13 mouse cellular contexts compared by ENCODE assay signal in genomic region chr3:144411051-144411542, GRCm38 (mm10).
A peak's percentile ranks its signal among the peaks of the same experiment; 100 is the strongest.
DNase-seq lines count a peak whose midpoint lies in the region; ATAC-seq and TF ChIP-seq lines count a peak whose summit lies in the region.
"Had no signal": no experiment of that assay in that cellular context is flagged by ENCODE, and none has a peak within 500 bp of the region (broad histone marks: within the 10 kb centered on the region; RNA-seq: fewer than 3 reads in every experiment).

No protein-coding gene starts in this region.

- TF ChIP-seq CTCF in lung, embryonic 14.5 days (IDR thresholded peaks at IDR 0.05; ENCODE audit: low read depth): no peak

- no peak overlapping the region for H3K4me3 ChIP-seq in lung, embryonic 14.5 days (ENCODE audit: low read depth, low read length)
- no peak overlapping the region for H3K4me3 ChIP-seq in embryonic facial prominence, embryonic 10.5 days
- H3K4me3 ChIP-seq in hindbrain, embryonic 13.5 days: no peak overlapping the region
- H3K4me3 ChIP-seq in myocyte: no peak overlapping the region
- no peak overlapping the region for H3K4me3 ChIP-seq in heart, embryonic 11.5 days (ENCODE audit: low read depth, low read length)

- H3ac ChIP-seq in myocyte (ENCODE audit: control insufficient read depth, insufficient read length): no peak overlapping the region

- H3K4me2 ChIP-seq in lung, embryonic 14.5 days: no peak overlapping the region
- H3K4me2 ChIP-seq in hindbrain, embryonic 13.5 days: no peak overlapping the region
- H3K4me2 ChIP-seq in myocyte (ENCODE audit: low read depth): peak overlapping the region; percentile 47
- H3K4me2 ChIP-seq in heart, embryonic 11.5 days: no peak overlapping the region

- H3K36me3 ChIP-seq in lung, embryonic 14.5 days (ENCODE audit: insufficient read depth): no peaks in the 10 kb centered on the region
- H3K36me3 ChIP-seq in embryonic facial prominence, embryonic 10.5 days (replicated peaks): no peaks in the 10 kb centered on the region
- no peaks in the 10 kb centered on the region for H3K36me3 ChIP-seq in hindbrain, embryonic 13.5 days
- H3K36me3 ChIP-seq in myocyte (ENCODE audit: control insufficient read depth, insufficient read depth): no peaks in the 10 kb centered on the region
- H3K36me3 ChIP-seq in heart, embryonic 11.5 days (ENCODE audit: control insufficient read depth, insufficient read depth, low read length): no peaks in the 10 kb centered on the region

- TF ChIP-seq POLR2A in myocyte (IDR thresholded peaks at IDR 0.05; ENCODE audit: insufficient read length, low read depth): no peak

- H3K27ac ChIP-seq in lung, embryonic 14.5 days (ENCODE audit: low read depth): no peak overlapping the region
- H3K27ac ChIP-seq in embryonic facial prominence, embryonic 10.5 days (replicated peaks): peak overlapping the region; percentile 65; the same call in 1 of the 2 replicates
- no peak overlapping the region for H3K27ac ChIP-seq in hindbrain, embryonic 13.5 days
- H3K27ac ChIP-seq in heart, embryonic 11.5 days (ENCODE audit: low read depth, low read length): no peak overlapping the region

- peak; percentile 12; the same call in 1 of the 2 replicates for ATAC-seq in lung, embryonic 14.5 days (ENCODE audit: insufficient read depth)
- peak; percentile 47 for ATAC-seq in hindbrain, embryonic 13.5 days (ENCODE audit: low FRiP score)
- ATAC-seq in heart, embryonic 11.5 days (replicated peaks; ENCODE audit: insufficient number of reproducible peaks, low FRiP score, low TSS enrichment): no peak

- no peaks in the 10 kb centered on the region for H3K27me3 ChIP-seq in lung, embryonic 14.5 days (ENCODE audit: insufficient read depth, low read length)
- H3K27me3 ChIP-seq in embryonic facial prominence, embryonic 10.5 days (replicated peaks; ENCODE audit: low read depth, poor library complexity, severe bottlenecking): 0 out of 2 replicates have a peak, but pooled peaks cover 3% of the 10 kb centered on the region
- H3K27me3 ChIP-seq in hindbrain, embryonic 13.5 days: no peaks in the 10 kb centered on the region
- H3K27me3 ChIP-seq in myocyte (ENCODE audit: control insufficient read depth, insufficient read depth, insufficient read length): no peaks in the 10 kb centered on the region
- H3K27me3 ChIP-seq in heart, embryonic 11.5 days (ENCODE audit: control insufficient read depth, insufficient read depth, low read length): no peaks in the 10 kb centered on the region

- H3K9me3 ChIP-seq in lung, embryonic 14.5 days (ENCODE audit: low read depth, low read length): no peaks in the 10 kb centered on the region
- H3K9me3 ChIP-seq in embryonic facial prominence, embryonic 10.5 days: 0 out of 2 replicates have a peak, but pooled peaks cover 5% of the 10 kb centered on the region
- H3K9me3 ChIP-seq in hindbrain, embryonic 13.5 days: peaks cover 4% of the 10 kb centered on the region; the same call in 1 of the 2 replicates
- H3K9me3 ChIP-seq in heart, embryonic 11.5 days (replicated peaks; ENCODE audit: control insufficient read depth, low read length): no peaks in the 10 kb centered on the region

- H3K79me2 ChIP-seq in myocyte (ENCODE audit: control insufficient read depth, insufficient read depth): no peaks in the 10 kb centered on the region

- peaks cover 3% of the 10 kb centered on the region; the same call in 1 of the 2 replicates for H3K4me1 ChIP-seq in lung, embryonic 14.5 days (ENCODE audit: insufficient read depth)
- peaks cover 33% of the 10 kb centered on the region for H3K4me1 ChIP-seq in embryonic facial prominence, embryonic 10.5 days
- peaks cover 21% of the 10 kb centered on the region for H3K4me1 ChIP-seq in hindbrain, embryonic 13.5 days (replicated peaks)
- H3K4me1 ChIP-seq in heart, embryonic 11.5 days (ENCODE audit: control insufficient read depth, insufficient read depth, low read length): peaks cover 7% of the 10 kb centered on the region; the same call in 1 of the 2 replicates

- WGBS in lung, embryonic 14.5 days: 22% methylated on average over 5 of the region's 5 CpGs
- 7% methylated on average over 5 of the region's 5 CpGs for WGBS in embryonic facial prominence, embryonic 10.5 days
- 1% methylated on average over 5 of the region's 5 CpGs for WGBS in hindbrain, embryonic 13.5 days
- WGBS in heart, embryonic 11.5 days (ENCODE audit: insufficient replicate concordance): 21% methylated on average over 5 of the region's 5 CpGs

- peak; percentile 19 for DNase-seq in lung, embryonic 14.5 days
- DNase-seq in lung, postnatal 4 days: no peak
- peak; percentile 43 for DNase-seq in embryonic facial prominence, embryonic 10.5 days (ENCODE audit: low spot score)
- no peak for DNase-seq in natural killer cell, adult 2 months (ENCODE audit: low spot score in 2 of 2)
- no peak for DNase-seq in thymus, postnatal 14 days
- DNase-seq: adrenal gland, postnatal 25 days; cerebellum, postnatal 25 days; gastrocnemius, postnatal 10 days; heart, postnatal 4 days; right cerebral cortex, adult 18-20 months had no signal

- H3K9ac ChIP-seq in lung, embryonic 14.5 days: no peak overlapping the region
- no peak overlapping the region for H3K9ac ChIP-seq in hindbrain, embryonic 13.5 days
- no peak overlapping the region for H3K9ac ChIP-seq in heart, embryonic 11.5 days (ENCODE audit: low read depth, low read length)

TF ChIP-seq in myocyte, 11 proteins besides CTCF, POLR2A, EP300 and RAD21:
- no peak for TF ChIP-seq MYOD1 (IDR thresholded peaks at IDR 0.05; ENCODE audit: control insufficient read depth in 1 of 3, insufficient read length in 2 of 3, low read depth in 2 of 3)
- no peak for TF ChIP-seq TCF3 (IDR thresholded peaks at IDR 0.05; ENCODE audit: insufficient read length, low read depth)
- no peak for TF ChIP-seq MAX (IDR thresholded peaks at IDR 0.05; ENCODE audit: low read depth)
- no peak for TF ChIP-seq SRF (IDR thresholded peaks at IDR 0.05; ENCODE audit: control insufficient read depth, insufficient read length, low read depth)
- no peak for TF ChIP-seq CEBPB (IDR thresholded peaks at IDR 0.05; ENCODE audit: insufficient read depth, poor library complexity, severe bottlenecking)
TF ChIP-seq in myocyte: peak in this region for 0.

Comparison
In these comparisons a context has a peak if more than half of its experiments do, and no peak if none do; other contexts are left out.
1. DNase-seq: peak in lung, embryonic 14.5 days (single experiment) and embryonic facial prominence, embryonic 10.5 days (single experiment); none in lung, postnatal 4 days (0 of 2), natural killer cell, adult 2 months (0 of 2) and thymus, postnatal 14 days (single experiment).